Mouse (Mus musculus): ENCODE measurements around the gene Robo1. TPM values are rescaled to one million over a fixed set of nuclear protein-coding genes. Genes with fewer than 3 reads are reported as not detected.
A peak's percentile ranks its signal among the peaks of the same experiment; 100 is the strongest.

Gene Robo1
- polyA plus RNA-seq, 1 experiment from 2014 or later: 54.0 TPM

DNA sequence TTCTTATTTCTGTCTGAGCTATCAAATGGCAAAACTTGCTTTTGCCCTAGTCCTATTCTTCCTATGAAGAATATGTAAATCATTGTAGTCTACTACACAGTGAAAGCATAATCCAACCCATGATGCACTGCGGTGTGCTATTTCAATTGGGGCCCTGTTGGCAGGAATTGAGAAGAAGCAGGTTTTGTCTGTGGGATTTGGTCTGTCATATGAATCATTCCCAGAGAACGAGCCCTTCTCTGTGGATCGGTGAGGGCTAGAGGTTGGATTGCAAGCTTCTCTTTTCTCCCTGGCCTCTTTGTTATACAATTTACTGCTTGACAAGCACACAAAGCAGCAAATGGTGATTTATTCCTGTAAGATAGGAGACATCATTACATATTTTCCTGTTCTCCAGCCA is 85.4 kb downstream of the Robo1 start:
- ATAC-seq (replicated peaks): no peak
- Histone ChIP-seq H3K36me3 (no peaks in the 10 kb centered on the region), H3K27me3 (no peaks in the 10 kb centered on the region), H3K9me3 (no peaks in the 10 kb centered on the region), H3K9ac (replicated peaks) (no peak overlapping the region), H3K4me2 (replicated peaks) (no peak overlapping the region), H3K27ac (replicated peaks) (no peak overlapping the region), H3K4me1 (no peaks in the 10 kb centered on the region), H3K4me3 (no peak overlapping the region)
- WGBS: 60% methylated on average over 3 of the region's 3 CpGs

DNA sequence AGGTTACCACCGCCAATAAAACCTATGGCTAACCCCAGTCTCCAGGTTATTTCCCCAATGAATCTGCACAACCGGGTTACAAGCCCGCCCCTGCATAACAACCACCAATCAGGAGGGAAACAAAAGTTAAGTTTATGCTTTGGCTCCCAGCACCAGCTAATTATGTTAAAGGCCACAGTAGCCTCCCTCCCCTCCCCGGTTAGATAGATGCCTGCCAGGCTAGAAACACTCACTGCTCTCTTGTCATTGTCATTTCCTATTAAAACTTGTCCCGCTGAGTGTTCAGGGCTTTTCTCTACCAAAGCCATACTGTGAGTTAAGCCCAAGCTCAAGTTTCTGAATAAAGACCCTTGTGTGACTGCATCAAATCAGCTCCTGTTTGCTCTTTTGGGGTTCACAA is 90.7 kb downstream of the Robo1 start:
- Histone ChIP-seq H3K27me3 (no peaks in the 10 kb centered on the region), H3K27ac (replicated peaks) (no peak overlapping the region), H3K9ac (replicated peaks) (no peak overlapping the region), H3K36me3 (no peaks in the 10 kb centered on the region), H3K4me1 (peaks cover 9% of the 10 kb centered on the region), H3K4me3 (no peak overlapping the region), H3K4me2 (replicated peaks) (no peak overlapping the region), H3K9me3 (no peaks in the 10 kb centered on the region)
- ATAC-seq (replicated peaks): peak; percentile 64
- 14% methylated on average over 5 of the region's 5 CpGs for WGBS

DNA sequence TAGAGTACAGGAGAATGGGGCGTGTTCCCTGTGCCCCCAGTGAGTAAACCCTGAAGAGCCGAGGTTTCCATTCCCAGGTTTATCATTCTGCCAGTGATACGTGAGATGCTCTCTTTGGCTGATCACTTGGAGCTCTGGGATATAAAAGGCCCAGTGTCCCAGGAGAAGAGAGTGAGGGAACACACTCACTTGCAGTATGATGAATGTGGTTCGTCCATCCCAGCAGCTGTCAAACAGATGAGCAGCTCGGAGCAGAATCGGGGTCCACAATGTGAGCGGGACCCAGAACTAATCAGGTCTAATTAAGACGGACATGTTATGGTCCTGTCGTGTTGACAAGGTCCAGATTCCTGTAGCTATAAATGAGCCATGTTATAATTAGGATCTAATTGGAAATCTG is 94.3 kb downstream of the Robo1 start:
- no peak overlapping the region for H3K9ac ChIP-seq (replicated peaks)
- H3K4me3 ChIP-seq: no peak overlapping the region
- no peak overlapping the region for H3K27ac ChIP-seq (replicated peaks)
- 0 out of 2 replicates have a peak overlapping the region, but pooled peaks have one; percentile 0 for H3K4me2 ChIP-seq (replicated peaks)
- WGBS: 10% methylated on average over 9 of the region's 9 CpGs
- no peaks in the 10 kb centered on the region for H3K9me3 ChIP-seq
- no peaks in the 10 kb centered on the region for H3K36me3 ChIP-seq
- H3K27me3 ChIP-seq: no peaks in the 10 kb centered on the region
- H3K4me1 ChIP-seq: peaks cover 9% of the 10 kb centered on the region
- ATAC-seq (replicated peaks): 0 out of 2 replicates have a peak, but pooled peaks have one; percentile 55

DNA sequence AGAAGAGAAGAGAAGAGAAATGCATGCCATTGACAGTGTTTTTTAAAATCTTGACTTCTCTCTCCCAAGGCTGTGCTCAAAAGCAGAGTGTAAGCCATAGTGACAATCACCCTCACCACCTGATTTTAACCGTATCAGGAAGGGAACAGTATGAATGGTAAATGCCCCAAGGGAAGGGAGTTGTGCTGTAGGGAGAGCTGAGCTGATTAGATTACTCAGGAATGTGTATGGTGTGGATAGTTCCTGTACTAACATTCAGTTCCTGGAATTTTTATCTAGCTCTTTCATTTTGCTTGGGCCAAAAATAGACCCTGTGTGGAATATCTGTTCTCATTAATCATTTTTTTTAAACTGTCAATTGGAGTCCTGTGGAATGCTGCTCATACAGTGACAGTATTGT is 101.7 kb downstream of the Robo1 start:
- Histone ChIP-seq H3K4me2 (replicated peaks) (no peak overlapping the region), H3K9ac (replicated peaks) (no peak overlapping the region), H3K27me3 (no peaks in the 10 kb centered on the region), H3K36me3 (no peaks in the 10 kb centered on the region), H3K27ac (replicated peaks) (no peak overlapping the region), H3K4me1 (no peaks in the 10 kb centered on the region), H3K4me3 (no peak overlapping the region), H3K9me3 (no peaks in the 10 kb centered on the region)
- ATAC-seq (replicated peaks): no peak
- WGBS: 73% methylated on average over 1 of the region's 1 CpGs

DNA sequence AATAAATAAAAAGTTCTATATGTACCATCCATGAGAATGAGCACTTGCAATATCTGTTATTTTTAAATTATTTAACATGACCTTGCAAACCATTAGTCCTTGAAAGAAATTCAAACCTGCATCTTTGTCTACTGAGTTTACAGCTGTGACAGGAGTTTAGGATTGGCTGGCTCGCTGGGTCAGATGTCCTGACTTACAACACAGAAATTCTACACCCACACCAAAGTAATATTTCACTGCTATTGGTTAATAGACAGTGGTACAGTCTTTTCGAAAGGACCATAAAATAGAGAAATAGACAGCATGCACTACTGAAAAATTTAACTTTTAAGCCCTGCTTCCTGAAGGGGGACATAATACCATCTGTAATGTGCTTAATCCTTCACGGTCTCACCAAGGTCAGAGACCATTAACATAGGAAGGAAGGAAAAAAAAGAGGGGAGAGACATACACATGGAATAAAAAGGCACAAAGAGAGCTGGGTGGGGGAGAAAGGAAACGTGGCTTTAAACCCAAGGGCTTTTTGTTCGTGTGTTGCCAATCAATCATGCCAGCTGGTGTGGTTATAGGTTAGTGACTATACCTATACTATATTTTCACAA is 103.7 kb downstream of the Robo1 start:
- WGBS: 50% methylated on average over 5 of the region's 5 CpGs
- no peak for ATAC-seq (replicated peaks)

DNA sequence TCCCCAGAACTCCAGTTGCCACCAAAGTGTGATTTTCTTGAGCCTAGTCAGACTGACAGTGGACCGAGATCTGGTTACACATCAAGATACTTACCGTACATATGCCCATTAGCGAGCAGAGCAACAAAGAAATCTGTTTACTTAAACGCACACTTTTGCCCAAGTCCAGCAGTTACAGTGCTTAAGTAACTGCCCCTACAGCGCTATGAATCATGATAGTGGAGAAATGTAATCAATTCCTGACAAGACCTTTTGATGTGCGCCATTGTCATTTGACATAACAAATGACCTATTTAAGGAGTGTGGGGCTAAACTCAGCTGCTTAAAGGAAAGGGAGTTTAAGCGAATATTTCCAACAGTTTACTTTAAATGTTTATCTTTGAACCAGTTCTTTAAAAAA is 104.8 kb downstream of the Robo1 start:
- H3K36me3 ChIP-seq: no peaks in the 10 kb centered on the region
- H3K4me2 ChIP-seq (replicated peaks): no peak overlapping the region
- no peak overlapping the region for H3K4me3 ChIP-seq
- no peaks in the 10 kb centered on the region for H3K27me3 ChIP-seq
- no peak overlapping the region for H3K27ac ChIP-seq (replicated peaks)
- H3K9me3 ChIP-seq: no peaks in the 10 kb centered on the region
- H3K4me1 ChIP-seq: no peaks in the 10 kb centered on the region
- H3K9ac ChIP-seq (replicated peaks): no peak overlapping the region
- 76% methylated on average over 7 of the region's 7 CpGs for WGBS
- no peak for ATAC-seq (replicated peaks)

More for the DNA sequence above, 103.7 kb downstream of the Robo1 start:
- Histone ChIP-seq H3K36me3 (no peaks in the 10 kb centered on the region), H3K27ac (replicated peaks) (no peak overlapping the region), H3K27me3 (no peaks in the 10 kb centered on the region), H3K4me1 (no peaks in the 10 kb centered on the region), H3K4me2 (replicated peaks) (no peak overlapping the region), H3K9me3 (no peaks in the 10 kb centered on the region), H3K9ac (replicated peaks) (no peak overlapping the region), H3K4me3 (no peak overlapping the region)

DNA sequence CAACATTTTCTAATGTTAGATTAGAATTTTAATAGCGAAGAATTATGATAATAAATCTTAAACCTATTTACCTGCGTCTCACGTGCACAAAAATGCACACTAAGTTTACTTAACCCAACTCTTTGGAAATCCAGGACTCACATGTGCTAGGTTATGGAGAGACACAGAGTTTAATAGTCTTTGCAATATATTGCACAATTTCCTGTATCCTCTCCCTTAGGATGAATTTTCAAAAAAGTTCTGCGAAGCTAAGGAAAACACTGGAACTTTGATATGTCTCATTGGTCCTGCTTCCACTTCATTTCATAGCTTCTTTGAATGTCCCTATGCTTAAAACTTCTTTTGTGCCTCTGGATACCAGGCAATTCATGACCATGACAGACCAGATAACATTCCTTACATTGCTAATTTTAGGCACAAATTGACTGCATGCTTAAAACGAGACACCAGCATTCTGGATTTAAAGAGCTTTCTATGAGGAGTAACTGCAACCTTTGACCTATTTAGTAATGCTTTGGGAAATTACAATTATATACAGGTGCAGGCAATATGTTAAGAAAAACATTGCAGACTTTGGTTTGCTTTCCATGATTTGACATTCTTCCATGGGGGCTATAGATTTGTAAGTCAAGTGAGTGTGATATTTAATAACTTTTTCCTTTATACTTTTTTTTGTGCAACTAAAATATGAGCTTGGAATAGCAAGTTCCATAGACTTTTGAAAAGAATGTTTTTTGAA is 111.4 kb downstream of the Robo1 start:
- ATAC-seq (replicated peaks): no peak
- H3K4me2 ChIP-seq (replicated peaks): no peak overlapping the region
- WGBS: 76% methylated on average over 5 of the region's 5 CpGs
- H3K27me3 ChIP-seq: no peaks in the 10 kb centered on the region
- H3K27ac ChIP-seq (replicated peaks): no peak overlapping the region
- no peaks in the 10 kb centered on the region for H3K36me3 ChIP-seq
- no peak overlapping the region for H3K4me3 ChIP-seq
- no peak overlapping the region for H3K9ac ChIP-seq (replicated peaks)
- H3K4me1 ChIP-seq: no peaks in the 10 kb centered on the region
- H3K9me3 ChIP-seq: no peaks in the 10 kb centered on the region

DNA sequence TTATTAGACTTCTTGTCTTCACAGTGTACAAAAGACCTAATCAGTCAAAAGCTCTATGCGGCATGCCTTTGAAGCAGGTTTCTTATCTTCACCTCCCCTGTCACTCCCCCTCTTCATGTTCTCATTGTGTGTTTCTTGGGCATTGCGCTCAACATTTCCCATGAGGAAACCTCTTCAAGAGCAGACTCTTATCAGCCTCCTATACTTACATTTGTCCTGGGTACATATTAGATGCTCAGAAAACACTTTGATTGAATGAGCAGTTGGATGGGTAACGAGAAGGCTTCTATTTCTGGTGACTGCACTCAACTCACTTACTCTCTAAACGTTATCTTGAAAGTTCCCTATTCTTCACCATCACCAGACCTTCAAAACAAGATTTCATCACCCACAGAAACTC is 114.3 kb downstream of the Robo1 start:
- Histone ChIP-seq H3K27ac (replicated peaks) (no peak overlapping the region), H3K4me2 (replicated peaks) (no peak overlapping the region), H3K4me3 (no peak overlapping the region), H3K9ac (replicated peaks) (no peak overlapping the region), H3K27me3 (no peaks in the 10 kb centered on the region), H3K9me3 (no peaks in the 10 kb centered on the region), H3K4me1 (no peaks in the 10 kb centered on the region), H3K36me3 (no peaks in the 10 kb centered on the region)
- 52% methylated on average over 4 of the region's 4 CpGs for WGBS
- ATAC-seq (replicated peaks): no peak

DNA sequence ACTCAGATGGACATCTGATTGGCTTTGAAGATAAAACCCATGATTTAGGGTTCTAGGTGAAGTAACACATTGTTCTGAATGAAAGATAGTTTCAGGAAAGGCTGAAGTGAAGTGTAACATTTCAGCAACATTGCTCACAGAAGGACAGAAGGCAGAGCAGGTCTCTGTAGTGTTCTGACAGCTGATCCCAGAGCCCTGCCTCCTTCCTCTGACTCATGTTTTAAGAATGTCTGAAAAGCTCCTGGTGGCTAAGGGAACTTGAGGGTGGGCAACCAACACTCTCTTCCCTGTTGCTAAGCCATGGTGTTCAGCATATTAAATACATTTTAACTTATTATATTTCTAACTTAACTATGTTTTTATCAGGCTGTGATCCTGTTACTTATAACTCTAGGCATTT is 126.3 kb downstream of the Robo1 start:
- no peak overlapping the region for H3K9ac ChIP-seq (replicated peaks)
- H3K9me3 ChIP-seq: no peaks in the 10 kb centered on the region
- no peak overlapping the region for H3K4me3 ChIP-seq
- H3K4me1 ChIP-seq: no peaks in the 10 kb centered on the region
- ATAC-seq (replicated peaks): no peak
- no peak overlapping the region for H3K27ac ChIP-seq (replicated peaks)
- H3K4me2 ChIP-seq (replicated peaks): no peak overlapping the region
- no peaks in the 10 kb centered on the region for H3K27me3 ChIP-seq
- no peaks in the 10 kb centered on the region for H3K36me3 ChIP-seq

DNA sequence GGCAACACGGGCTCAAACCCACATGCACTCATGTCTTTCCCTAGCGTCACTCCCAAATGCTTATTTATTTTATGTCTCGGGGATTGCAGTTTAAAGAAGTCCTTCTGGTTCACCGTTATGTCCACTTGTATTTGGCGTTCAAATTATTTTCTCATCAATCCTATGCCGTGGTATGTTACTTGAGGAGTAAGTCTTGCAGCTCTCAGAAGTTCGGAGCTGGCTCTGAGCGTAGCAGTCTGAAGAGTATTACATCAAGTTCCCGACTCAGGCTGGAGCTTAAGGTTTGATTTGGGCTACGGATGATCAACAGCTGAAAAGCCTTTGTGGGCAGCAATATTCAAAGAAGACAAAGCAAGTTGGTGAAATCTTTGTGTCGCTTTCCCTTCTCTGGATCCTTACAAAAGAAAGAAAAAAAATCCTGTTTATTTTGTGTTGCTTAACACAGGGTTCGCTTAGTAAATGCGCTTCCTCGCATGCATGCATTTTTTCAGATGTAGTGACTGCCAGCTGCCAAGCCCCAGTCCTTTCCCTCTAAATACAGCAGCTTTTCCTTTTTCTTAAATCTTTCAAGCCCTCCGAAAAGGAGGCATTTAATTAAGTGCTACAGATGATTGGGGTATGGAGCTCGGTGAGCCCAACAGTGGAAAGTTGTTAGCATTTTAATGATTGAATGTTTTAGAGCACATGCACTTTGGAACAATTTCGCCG is 136.5 kb downstream of the Robo1 start:
- H3K9me3 ChIP-seq: no peaks in the 10 kb centered on the region
- ATAC-seq (replicated peaks): peak; percentile 60; the same call in 1 of the 2 replicates
- H3K36me3 ChIP-seq: no peaks in the 10 kb centered on the region
- 23% methylated on average over 18 of the region's 18 CpGs for WGBS
- H3K9ac ChIP-seq (replicated peaks): no peak overlapping the region
- H3K27me3 ChIP-seq: no peaks in the 10 kb centered on the region
- H3K4me1 ChIP-seq: peaks cover 12% of the 10 kb centered on the region
- H3K4me3 ChIP-seq: no peak overlapping the region
- no peak overlapping the region for H3K27ac ChIP-seq (replicated peaks)
- peak overlapping the region; percentile 34 for H3K4me2 ChIP-seq (replicated peaks)

DNA sequence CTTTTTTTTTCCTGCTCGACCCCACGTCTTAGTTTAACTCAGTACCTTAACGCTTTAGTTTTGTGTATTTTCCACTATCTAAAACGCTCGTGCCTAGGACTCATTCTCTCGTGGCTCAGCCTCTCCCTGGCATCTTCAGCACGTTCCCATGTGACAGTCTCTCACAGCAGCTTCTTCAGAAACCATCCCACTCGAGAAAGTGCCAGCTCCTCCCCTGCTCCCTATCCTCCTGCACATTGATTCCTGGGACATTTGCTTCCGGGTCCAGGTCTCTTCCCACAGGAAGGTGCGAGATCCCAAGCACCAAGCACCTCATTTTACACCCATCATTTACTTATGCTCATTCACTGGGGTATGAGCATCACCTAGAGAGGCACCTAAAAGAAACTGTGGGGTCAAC is 150.0 kb downstream of the Robo1 start:
- H3K4me3 ChIP-seq: no peak overlapping the region
- no peak overlapping the region for H3K27ac ChIP-seq (replicated peaks)
- ATAC-seq (replicated peaks): no peak
- H3K36me3 ChIP-seq: no peaks in the 10 kb centered on the region
- H3K4me1 ChIP-seq: no peaks in the 10 kb centered on the region
- H3K9me3 ChIP-seq: no peaks in the 10 kb centered on the region
- H3K27me3 ChIP-seq: no peaks in the 10 kb centered on the region
- no peak overlapping the region for H3K9ac ChIP-seq (replicated peaks)
- WGBS: 50% methylated on average over 10 of the region's 10 CpGs
- H3K4me2 ChIP-seq (replicated peaks): no peak overlapping the region

DNA sequence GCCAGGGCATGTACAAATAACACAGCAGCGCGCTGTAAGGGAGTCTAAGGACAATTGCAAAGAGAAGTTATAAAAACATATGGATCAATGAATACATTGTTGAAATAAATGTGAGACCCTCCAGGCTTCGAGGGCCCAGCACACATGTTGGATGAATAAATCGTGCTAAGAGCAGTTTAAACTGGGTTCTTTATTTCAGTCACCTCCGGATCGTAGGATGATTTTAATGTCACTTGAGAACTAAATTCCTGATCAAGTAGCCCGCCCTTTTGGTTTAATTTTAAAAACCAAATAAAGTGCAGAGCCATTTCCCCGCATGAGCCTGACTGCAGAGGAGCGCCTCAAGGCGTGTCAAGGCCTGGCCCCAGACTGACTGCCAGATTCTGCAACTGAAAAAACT is 150.5 kb downstream of the Robo1 start:
- 59% methylated on average over 10 of the region's 10 CpGs for WGBS
- Histone ChIP-seq H3K27me3 (no peaks in the 10 kb centered on the region), H3K4me1 (no peaks in the 10 kb centered on the region), H3K36me3 (no peaks in the 10 kb centered on the region), H3K4me2 (replicated peaks) (no peak overlapping the region), H3K9me3 (no peaks in the 10 kb centered on the region), H3K9ac (replicated peaks) (no peak overlapping the region), H3K27ac (replicated peaks) (no peak overlapping the region), H3K4me3 (no peak overlapping the region)
- ATAC-seq (replicated peaks): no peak
